Mouse (Mus musculus): ENCODE results near the gene BC049730.

BC049730 gene

GRCm38 (mm10) chr7:24762574-24762973, 53.5 kb downstream of the BC049730 start:
- no peak for DNase-seq (ENCODE audit: low read depth, low spot score)

Measured in ZHBTc4 (cell line).